Mouse (Mus musculus): ENCODE measurements around the gene Creg2.

- TF ChIP-seq MYOG (IDR thresholded peaks at IDR 0.05; ENCODE audit: control insufficient read depth in 1 of 3, insufficient read depth in 1 of 3, insufficient read length in 2 of 3, low read depth in 2 of 3): no peak
- TF ChIP-seq POLR2A (IDR thresholded peaks at IDR 0.05; ENCODE audit: insufficient read length, low read depth): no peak
- TF ChIP-seq CEBPB (IDR thresholded peaks at IDR 0.05; ENCODE audit: insufficient read depth, poor library complexity, severe bottlenecking): no peak
- no peak for TF ChIP-seq MAX (IDR thresholded peaks at IDR 0.05; ENCODE audit: low read depth)
- TF ChIP-seq USF1 (IDR thresholded peaks at IDR 0.05; ENCODE audit: low read depth): no peak
- TF ChIP-seq POLR2AphosphoS2 (IDR thresholded peaks at IDR 0.05; ENCODE audit: insufficient read length, low read depth): no peak
- no peak for TF ChIP-seq TCF3 (IDR thresholded peaks at IDR 0.05; ENCODE audit: insufficient read length, low read depth)
- no peak for TF ChIP-seq TCF12 (IDR thresholded peaks at IDR 0.05; ENCODE audit: insufficient read depth, poor library complexity, severe bottlenecking)
- TF ChIP-seq E2F4 (IDR thresholded peaks at IDR 0.05; ENCODE audit: insufficient read depth): no peak
- TF ChIP-seq REST (IDR thresholded peaks at IDR 0.05; ENCODE audit: insufficient read depth, insufficient read length): no peak
- TF ChIP-seq MYOD1 (IDR thresholded peaks at IDR 0.05; ENCODE audit: control insufficient read depth in 1 of 3, insufficient read length in 2 of 3, low read depth in 2 of 3): no peak
- TF ChIP-seq SRF (IDR thresholded peaks at IDR 0.05; ENCODE audit: control insufficient read depth, insufficient read length, low read depth): no peak
Observed at GRCm38 (mm10) chr1:39598726-39599125, 52.5 kb downstream of the Creg2 start.
